24 mouse cellular contexts compared by ENCODE assay signal in the genomic region with DNA sequence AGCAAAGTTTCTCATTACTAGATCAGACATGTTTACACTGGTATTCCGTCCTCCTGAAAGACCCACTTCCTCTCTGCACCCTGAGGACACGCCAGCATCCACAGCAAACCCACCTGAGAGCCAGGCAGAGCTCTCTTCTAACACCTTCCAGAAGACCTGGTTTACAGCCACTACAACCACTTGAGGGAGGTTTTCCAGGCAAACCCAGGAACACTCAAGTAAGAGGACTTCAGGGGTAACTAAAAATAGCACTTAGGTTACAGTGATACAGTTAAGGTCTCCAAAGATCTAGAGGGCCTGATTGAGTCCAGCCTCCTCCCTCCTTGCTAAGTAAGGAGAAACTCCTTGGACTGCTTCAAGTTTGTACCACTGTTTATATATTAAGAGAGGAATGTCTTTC. TPM values are rescaled to one million over a fixed set of nuclear protein-coding genes. Genes with fewer than 3 reads are reported as not detected.
DNase-seq lines count a peak whose midpoint lies in the region; ATAC-seq lines count a peak whose summit lies in the region.
"Had no signal": no experiment of that assay in that cellular context is flagged by ENCODE, and none has a peak within 500 bp of the region (broad histone marks: within the 10 kb centered on the region; RNA-seq: fewer than 3 reads in every experiment).

No protein-coding gene starts in this region.

- no peaks in the 10 kb centered on the region for H3K27me3 ChIP-seq in lung, embryonic 16.5 days (ENCODE audit: control insufficient read depth, insufficient read depth, low read depth, low read length)
- H3K27me3 ChIP-seq: embryonic facial prominence, embryonic 13.5 days; forebrain, embryonic 12.5 days; forebrain, embryonic 15.5 days; hindbrain, embryonic 12.5 days had no signal

- ATAC-seq in lung, embryonic 16.5 days (ENCODE audit: low read depth) = 0 out of 2 replicates have a peak, but pooled peaks have one; percentile 26
- ATAC-seq: activated CD4-positive, CD25-positive, alpha-beta regulatory T cell, adult 4 months; forebrain, embryonic 15.5 days had no signal

- H3K9me3 ChIP-seq in lung, embryonic 16.5 days (ENCODE audit: control insufficient read depth, low read length) = no peaks in the 10 kb centered on the region
- H3K9me3 ChIP-seq: embryonic facial prominence, embryonic 10.5 days; embryonic facial prominence, embryonic 13.5 days; forebrain, embryonic 12.5 days; forebrain, embryonic 15.5 days; hindbrain, embryonic 12.5 days had no signal

- peaks cover 7% of the 10 kb centered on the region for H3K36me3 ChIP-seq in lung, embryonic 16.5 days (ENCODE audit: control insufficient read depth, insufficient read depth, low read length)

- 73% methylated on average over 2 of the region's 2 CpGs for WGBS in lung, embryonic 16.5 days

- H3K4me2 ChIP-seq in lung, embryonic 16.5 days (ENCODE audit: low read depth, low read length) = no peak overlapping the region
- H3K4me2 ChIP-seq: embryonic facial prominence, embryonic 13.5 days; forebrain, embryonic 12.5 days; forebrain, embryonic 15.5 days; heart, embryonic 11.5 days; hindbrain, embryonic 12.5 days had no signal

- H3K27ac ChIP-seq in lung, embryonic 16.5 days (ENCODE audit: low read length) = no peak overlapping the region
- H3K27ac ChIP-seq: embryonic facial prominence, embryonic 10.5 days; embryonic facial prominence, embryonic 13.5 days; forebrain, embryonic 12.5 days; forebrain, embryonic 15.5 days; heart, adult 2 months; hindbrain, embryonic 12.5 days had no signal

- peak; percentile 74 for DNase-seq in heart, adult 11 months
- no peak for DNase-seq in heart, adult 8-10 months (ENCODE audit: low spot score)
- peak; percentile 49 for DNase-seq in lung, postnatal 14 days
- DNase-seq in testis, postnatal 14 days (ENCODE audit: low spot score) = no peak
- no peak for DNase-seq in thymus, adult 18-20 months
- no peak for DNase-seq in right cerebral cortex, postnatal 36 days (ENCODE audit: low spot score in 2 of 2)
- DNase-seq: adrenal gland, adult 8-10 months; adrenal gland, postnatal 25 days; cerebellum, adult 11-12 months; cerebellum, adult 8-10 months; cerebellum, postnatal 10 days; cerebellum, postnatal 36 days; embryo, embryonic 11 days; gastrocnemius, postnatal 25 days; heart, adult 2 months had no signal

- no peaks in the 10 kb centered on the region for H3K4me1 ChIP-seq in lung, embryonic 16.5 days (replicated peaks; ENCODE audit: control insufficient read depth, insufficient read depth, low read length)
- H3K4me1 ChIP-seq: embryonic facial prominence, embryonic 10.5 days; embryonic facial prominence, embryonic 13.5 days; forebrain, embryonic 12.5 days; forebrain, embryonic 15.5 days; hindbrain, embryonic 12.5 days had no signal

- H3K9ac ChIP-seq in lung, embryonic 16.5 days (ENCODE audit: low read length) = no peak overlapping the region
- H3K9ac ChIP-seq: embryonic facial prominence, embryonic 13.5 days; forebrain, embryonic 12.5 days; forebrain, embryonic 15.5 days; hindbrain, embryonic 12.5 days had no signal

- no peak overlapping the region for H3K4me3 ChIP-seq in lung, embryonic 16.5 days (ENCODE audit: low read length)
- H3K4me3 ChIP-seq: embryonic facial prominence, embryonic 10.5 days; embryonic facial prominence, embryonic 13.5 days; erythroblast, embryonic 14.5 days; forebrain, embryonic 12.5 days; forebrain, embryonic 15.5 days; heart, adult 2 months; hindbrain, embryonic 12.5 days had no signal

RNA-seq across cellular contexts. Expression of a gene that starts 23.0 kb away (rescaled TPM):
- 10 to 100 TPM; 21.8 to 26.5 (median 24.0) TPM for total RNA-seq in heart, adult 8-10 months (2022)
- 24.0 and 25.0 TPM in 2 replicates for polyA plus RNA-seq in lung, embryonic 16.5 days (2015; fragmentation: Nextera tagmentation; extraction: Ambion mirVana)

RNA-seq across cellular contexts. Expression of a gene that starts 41.2 kb away (rescaled TPM):
- total RNA-seq in heart, adult 8-10 months (2022) = 10 to 100 TPM; 25.8 to 33.3 (median 29.9) TPM
- 65.5 and 68.4 TPM in 2 replicates for polyA plus RNA-seq in lung, embryonic 16.5 days (2015; fragmentation: Nextera tagmentation; extraction: Ambion mirVana)

Comparison
In these comparisons a context has a peak if more than half of its experiments do, and no peak if none do; other contexts are left out.
1. DNase-seq: peak in heart, adult 11 months (single experiment) and lung, postnatal 14 days (single experiment); none in heart, adult 8-10 months (single experiment), testis, postnatal 14 days (single experiment), thymus, adult 18-20 months (0 of 2) and right cerebral cortex, postnatal 36 days (0 of 2).